Mouse (Mus musculus): Measurements from ENCODE around the gene Enpp7. TPM values are rescaled to one million over a fixed set of nuclear protein-coding genes. Genes with fewer than 3 reads are reported as not detected.

Enpp7 gene
- total RNA-seq, 2 experiments from 2014 or later: not detected

Other genes starting within 250 kb of the Enpp7 start
- under 1 TPM; 0.20 to 0.27 TPM for gene Rbfox3, start 76.6 kb upstream of the Enpp7 start, total RNA-seq (2021)
- gene Cbx2, start 34.8 kb downstream of the Enpp7 start, total RNA-seq (2021): 1 to 10 TPM; 1.4 to 1.9 TPM
- 1 to 10 TPM; 2.1 to 2.7 TPM for gene Cbx8, start 52.8 kb downstream of the Enpp7 start, total RNA-seq (2021)
- gene Cbx4, start 98.0 kb downstream of the Enpp7 start, total RNA-seq (2021): 1 to 10 TPM; 4.7 to 5.9 TPM
- gene Tbc1d16, start 240.3 kb downstream of the Enpp7 start, total RNA-seq (2021): 10 to 100 TPM; 14.3 to 18.5 TPM
- not detected for gene Ccdc40, start 240.4 kb downstream of the Enpp7 start, total RNA-seq (2021)